ENCODE assay signal across 21 mouse cellular contexts in genomic region chr5:118136391-118136790, GRCm38 (mm10). TPM values are rescaled to one million over a fixed set of nuclear protein-coding genes. Genes with fewer than 3 reads are reported as not detected.
"Had no signal": no experiment of that assay in that cellular context is flagged by ENCODE, and none has a peak within 500 bp of the region (broad histone marks: within the 10 kb centered on the region; RNA-seq: fewer than 3 reads in every experiment).

No protein-coding gene starts in this region.

- H3K4me3 ChIP-seq: hindbrain, embryonic 15.5 days; liver, embryonic 15.5 days; lung, embryonic 15.5 days; midbrain, embryonic 12.5 days; midbrain, embryonic 15.5 days; myocyte had no signal

- H3K4me1 ChIP-seq: hindbrain, embryonic 15.5 days; liver, embryonic 15.5 days; lung, embryonic 15.5 days; midbrain, embryonic 12.5 days; midbrain, embryonic 15.5 days had no signal

- DNase-seq: kidney, adult 18-20 months; kidney, adult 9 months; kidney, postnatal 14 days; kidney, postnatal 4 days; left cerebral cortex, postnatal 4 days; lung, adult 18-20 months; lung, postnatal 10 days; lung, postnatal 36 days; thymus, adult 2 months; thymus, postnatal 25 days had no signal

- H3K27ac ChIP-seq: hindbrain, embryonic 15.5 days; liver, embryonic 15.5 days; lung, embryonic 15.5 days; midbrain, embryonic 12.5 days; midbrain, embryonic 15.5 days; stomach, postnatal 0 days had no signal

- H3K9ac ChIP-seq: hindbrain, embryonic 15.5 days; liver, embryonic 15.5 days; lung, embryonic 15.5 days; midbrain, embryonic 12.5 days; midbrain, embryonic 15.5 days had no signal

- H3K9me3 ChIP-seq: hindbrain, embryonic 15.5 days; liver, embryonic 15.5 days; lung, embryonic 15.5 days; midbrain, embryonic 12.5 days; midbrain, embryonic 15.5 days had no signal

- ATAC-seq: inflammation-experienced regulatory T-cells, adult 6 months; intestine, embryonic 16.5 days; midbrain, embryonic 15.5 days had no signal

- H3K4me2 ChIP-seq: hindbrain, embryonic 15.5 days; liver, embryonic 11.5 days; liver, embryonic 15.5 days; lung, embryonic 15.5 days; midbrain, embryonic 12.5 days; midbrain, embryonic 15.5 days had no signal

- H3K27me3 ChIP-seq: hindbrain, embryonic 15.5 days; liver, embryonic 15.5 days; lung, embryonic 15.5 days; midbrain, embryonic 12.5 days; midbrain, embryonic 15.5 days had no signal

RNA-seq across cellular contexts. Expression of gene Hrk, which starts 28.1 kb away (rescaled TPM):
- polyA plus RNA-seq: liver, embryonic 15.5 days; small intestine, adult 2 months had no signal
